Mouse (Mus musculus) adrenal gland, postnatal 10 days (tissue): ENCODE measurements at regions not wholly inside any gene's neighbourhood (a gene's known extent, or its start where the extent isn't known, plus 50 kb on each side); places are given as distances from the start of the nearest gene placed in this dataset.
"Not testable (repeated sequence)": the region's sequence is repeated elsewhere in the genome, so short reads cannot be mapped to it uniquely, and the experiment has no call there.

Experiments used
- DNase-seq: peaks from one replicate; pipeline ENCODE4 v3.0.0; 2021; ENCODE audit warnings: mixed read lengths

DNA sequence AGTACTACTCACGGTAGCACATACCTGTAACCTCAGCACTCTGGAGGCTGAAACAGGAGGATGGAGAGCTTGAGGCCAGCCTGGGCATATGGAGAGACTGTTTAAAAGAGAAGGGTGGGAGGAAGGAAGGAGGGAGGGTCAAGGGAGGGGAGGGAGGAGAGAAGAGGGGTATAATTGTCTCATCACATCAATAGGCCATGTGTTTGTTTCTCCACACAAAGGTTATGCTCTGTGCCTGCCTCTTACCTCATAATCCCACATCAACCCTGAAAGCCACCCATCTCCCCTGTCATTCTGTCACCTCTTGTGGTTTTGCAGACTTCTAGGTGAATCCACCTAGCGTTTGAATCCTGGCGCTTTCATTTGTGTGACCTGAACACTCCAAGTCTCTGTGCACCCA is 210.3 kb downstream of the Trim29 start:
- no peak for DNase-seq

GRCm38 (mm10) chr9:43524947-43525565 is 214.4 kb downstream of the Trim29 start:
- no peak for DNase-seq

- DNase-seq: no peak
Observed at GRCm38 (mm10) chr9:43532187-43532586, 211.6 kb upstream of the Nectin1 start.

DNA sequence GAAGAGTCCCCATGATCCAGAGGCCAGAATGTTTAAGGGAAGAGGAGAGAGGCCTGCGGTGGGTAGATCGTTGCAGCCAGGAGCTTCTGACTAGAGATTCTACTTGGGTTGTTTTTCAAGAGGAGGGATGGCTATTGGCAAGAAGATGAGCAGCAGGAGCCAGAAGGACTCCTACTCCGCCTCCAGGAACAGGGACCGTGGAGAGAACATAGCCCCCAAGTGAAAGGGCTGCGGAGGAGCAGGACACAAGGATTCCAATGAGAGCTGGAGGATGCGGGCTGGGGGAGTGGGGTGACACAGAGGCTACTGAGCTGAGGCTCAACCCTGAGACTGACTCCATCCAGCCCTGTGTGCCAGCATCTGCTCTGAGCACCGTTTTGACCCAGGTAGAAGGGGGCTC is 207.8 kb upstream of the Nectin1 start:
- DNase-seq: no peak

DNA sequence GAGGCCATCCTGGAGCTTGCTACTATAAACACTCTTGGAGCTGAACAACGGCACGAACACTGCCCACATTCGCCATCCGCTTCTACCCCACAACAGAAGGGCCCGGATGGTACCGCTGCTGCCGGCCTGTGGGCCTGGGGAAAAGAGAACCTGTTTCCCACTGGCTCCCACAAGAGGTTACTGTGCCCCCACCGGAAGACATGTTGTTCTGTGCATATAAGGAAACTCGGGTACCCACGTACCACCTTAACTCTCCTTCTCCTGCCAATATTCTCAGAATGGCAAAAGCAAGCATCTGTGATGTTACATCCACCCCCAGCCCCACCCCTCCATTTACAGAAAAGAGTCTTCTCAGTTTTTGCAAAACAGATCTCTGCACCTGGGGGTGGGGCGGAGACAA is 206.7 kb upstream of the Nectin1 start:
- no peak for DNase-seq

GRCm38 (mm10) chr9:43540131-43540530 is 203.7 kb upstream of the Nectin1 start:
- DNase-seq: peak; percentile 13

GRCm38 (mm10) chr9:43541234-43541633 is 202.6 kb upstream of the Nectin1 start:
- DNase-seq: peak; percentile 68

- no peak for DNase-seq
Observed at GRCm38 (mm10) chr9:43542077-43542654, 201.6 kb upstream of the Nectin1 start.

- DNase-seq: peak; percentile 31
Observed at GRCm38 (mm10) chr9:43545081-43545565, 198.7 kb upstream of the Nectin1 start.

DNA sequence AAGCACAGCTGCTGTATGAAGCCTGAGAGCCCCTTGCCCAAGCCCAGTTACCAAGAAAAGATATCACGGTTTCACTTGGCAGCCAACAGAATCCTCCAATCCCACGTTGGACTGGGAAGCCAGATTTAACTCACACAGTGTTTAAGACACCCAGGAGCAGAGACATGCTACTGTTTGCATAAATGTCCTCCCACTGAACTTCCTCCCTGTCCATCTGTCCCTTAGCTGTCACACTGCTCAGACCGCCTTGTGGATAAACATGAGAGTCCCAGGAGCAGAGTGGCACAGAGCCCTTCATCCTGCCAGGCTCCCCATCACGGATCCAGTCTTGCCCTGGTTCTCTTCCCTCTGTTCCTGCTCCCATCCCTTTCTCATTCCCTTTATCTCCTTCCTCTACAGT is 194.9 kb upstream of the Nectin1 start:
- DNase-seq: no peak

- DNase-seq: no peak
Observed at GRCm38 (mm10) chr9:43549293-43549692, 194.5 kb upstream of the Nectin1 start.

DNA sequence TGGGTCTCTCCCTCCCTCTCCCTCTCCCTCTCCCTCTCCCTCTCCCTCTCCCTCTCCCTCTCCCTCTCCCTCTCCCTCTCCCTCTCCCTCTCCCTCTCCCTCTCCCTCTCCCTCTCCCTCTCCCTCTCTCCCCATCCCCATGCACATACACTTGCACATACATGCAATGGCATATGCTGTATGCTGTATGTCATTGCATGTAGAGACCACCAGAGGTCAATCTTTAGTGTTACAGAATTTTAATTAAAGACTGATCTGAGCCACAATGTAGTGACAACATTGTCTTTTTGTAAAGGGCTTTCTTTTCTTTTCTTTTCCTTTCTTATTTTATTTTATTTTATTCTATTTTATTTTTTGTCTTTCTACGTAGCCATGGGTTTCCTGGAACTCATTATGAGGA is 191.0 kb upstream of the Nectin1 start:
- not testable (repeated sequence) for DNase-seq

DNA sequence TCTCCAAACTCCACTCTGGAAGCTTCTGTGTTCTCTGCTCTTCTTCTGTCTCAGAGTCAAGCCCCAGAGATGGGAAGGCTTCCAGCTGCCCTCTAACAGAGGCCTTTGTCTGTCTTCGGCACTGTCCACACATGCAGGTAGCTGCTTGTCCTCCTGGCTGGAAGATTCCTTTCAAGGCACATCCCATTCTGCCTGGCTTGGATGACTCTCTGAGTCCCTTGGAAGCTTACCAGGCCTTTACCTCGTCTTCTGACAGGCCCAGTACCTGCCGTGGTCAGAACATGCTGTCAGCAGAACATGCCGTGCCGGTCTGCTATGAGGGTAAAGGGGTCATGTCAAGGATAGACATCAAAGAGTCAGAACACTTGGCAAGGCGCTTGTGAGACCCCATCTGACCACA is 181.8 kb upstream of the Nectin1 start:
- DNase-seq: no peak

- DNase-seq: no peak
Observed at GRCm38 (mm10) chr9:43564239-43564906, 179.4 kb upstream of the Nectin1 start.

DNA sequence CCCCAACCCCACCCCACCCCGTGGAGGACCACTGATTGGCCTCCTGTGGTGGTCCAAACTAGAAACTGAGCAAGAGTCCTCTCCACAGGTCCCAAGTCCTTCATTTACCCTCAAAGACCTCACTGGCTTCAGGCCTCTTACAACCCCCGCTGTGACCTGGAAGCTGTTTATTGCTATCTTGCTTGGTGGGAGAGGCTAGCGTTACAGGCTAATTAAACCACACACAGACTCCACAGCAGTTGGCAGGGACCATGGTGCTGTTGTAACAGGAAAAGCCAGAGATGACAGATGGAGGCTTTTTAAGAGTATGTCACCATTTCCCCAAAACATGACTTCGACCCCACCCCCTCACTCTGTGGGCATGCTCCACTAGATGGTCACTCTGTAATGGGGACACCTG is 174.9 kb upstream of the Nectin1 start:
- DNase-seq: no peak

DNA sequence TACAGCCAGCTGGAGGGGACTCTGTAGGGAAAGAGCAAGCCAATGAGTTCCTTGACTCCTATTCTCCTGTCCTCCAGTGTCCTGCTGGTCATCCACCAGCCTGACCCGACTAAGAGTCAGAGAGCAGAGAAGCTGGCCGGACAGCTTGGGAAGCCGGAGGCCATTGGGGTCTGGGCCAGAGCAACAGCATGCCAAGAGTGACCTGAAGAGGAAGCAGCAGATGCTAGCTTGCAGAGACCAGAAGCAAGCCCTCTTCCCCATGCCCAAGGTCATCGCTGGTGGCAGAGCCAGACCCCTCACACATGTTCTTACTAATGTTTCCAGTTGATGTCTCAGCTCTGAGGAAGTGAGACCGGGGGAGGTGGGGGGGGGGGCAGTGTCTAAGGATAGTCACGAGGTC is 172.7 kb upstream of the Nectin1 start:
- DNase-seq: peak; percentile 7

- no peak for DNase-seq
Observed at GRCm38 (mm10) chr9:43575659-43576058, 168.1 kb upstream of the Nectin1 start.

- no peak for DNase-seq
Observed at GRCm38 (mm10) chr9:43580653-43581052, 163.1 kb upstream of the Nectin1 start.

DNA sequence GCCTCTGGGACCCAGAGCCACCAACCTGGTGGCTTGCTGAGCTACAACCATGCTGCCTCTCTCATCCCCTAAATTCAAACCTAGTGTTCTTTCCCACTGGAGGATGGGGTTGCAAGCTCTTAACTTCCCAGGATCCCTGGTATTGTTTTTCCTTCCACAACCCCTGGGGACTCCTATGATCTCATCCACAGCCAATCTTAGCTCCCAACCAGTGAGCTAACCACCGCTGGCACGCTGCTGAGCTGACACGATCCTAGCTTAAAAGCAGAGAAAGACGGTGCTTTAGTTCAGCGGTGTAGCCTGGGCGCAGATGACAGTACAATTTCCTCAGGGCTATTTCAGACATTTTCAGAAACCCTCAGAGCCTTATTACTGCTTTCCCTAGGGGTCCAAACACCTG is 158.2 kb upstream of the Nectin1 start:
- DNase-seq: no peak

GRCm38 (mm10) chr9:43593236-43593635 is 150.5 kb upstream of the Nectin1 start:
- no peak for DNase-seq

GRCm38 (mm10) chr9:43594814-43595213 is 149.0 kb upstream of the Nectin1 start:
- DNase-seq: no peak

DNA sequence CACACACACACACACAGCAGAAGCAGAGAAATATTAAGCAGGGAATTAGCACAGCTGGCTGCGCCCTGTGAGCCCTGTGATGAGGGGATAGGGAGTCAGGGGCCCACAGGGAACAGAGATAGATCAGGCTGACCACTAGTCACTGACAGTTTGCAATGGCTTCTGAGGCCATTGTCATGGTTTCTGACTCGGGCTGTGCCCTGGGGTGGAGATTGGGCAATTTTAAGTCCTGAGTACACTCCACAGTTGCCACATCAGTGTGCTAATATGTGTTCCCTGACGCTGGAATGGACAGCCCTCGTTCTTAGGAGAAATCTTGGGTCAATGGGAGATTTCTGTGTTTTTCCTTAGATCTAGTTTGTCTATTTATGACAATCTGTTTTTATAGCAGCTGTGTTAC is 148.3 kb upstream of the Nectin1 start:
- no peak for DNase-seq

DNA sequence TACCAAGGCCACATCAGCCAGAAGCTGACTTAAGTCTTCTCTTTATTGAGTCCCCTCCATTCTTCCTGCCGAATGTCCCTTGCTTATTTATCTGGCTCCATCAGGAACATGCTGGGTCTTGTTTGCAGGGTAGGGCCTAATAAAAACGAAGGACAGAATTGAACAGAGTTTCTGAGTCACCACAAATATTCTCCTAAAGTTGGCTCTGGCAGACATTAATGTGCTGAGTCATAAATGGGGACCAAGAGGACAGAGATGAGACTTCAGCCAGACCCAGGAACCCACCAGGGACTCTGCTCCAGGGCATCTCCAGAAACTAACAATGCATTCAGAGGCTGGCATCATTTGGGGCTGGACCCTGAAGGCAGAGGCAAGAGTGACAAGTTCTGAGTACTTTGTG is 143.4 kb upstream of the Nectin1 start:
- no peak for DNase-seq

- no peak for DNase-seq
Observed at GRCm38 (mm10) chr9:43617632-43618031, 126.2 kb upstream of the Nectin1 start.
